Mouse (Mus musculus) neural tube, embryonic 14.5 days (tissue): ENCODE results near the gene Marveld3. TPM values are rescaled to one million over a fixed set of nuclear protein-coding genes. Genes with fewer than 3 reads are reported as not detected.
A peak's percentile ranks its signal among the peaks of the same experiment; 100 is the strongest.

Experiments used
- ATAC-seq: fragments of 200-750 bp; cut with Nextera tagmentation; 2 replicates; pipeline ENCODE4 v1.8.0; 2017; ENCODE audit warnings: low read depth, mild to moderate bottlenecking, moderate TSS enrichment, moderate library complexity
- H3K27ac ChIP-seq: fragments of 300-500 bp; sonication (generic); 2 replicates; pipeline ENCODE4 v1.5.1; 2014; ENCODE audit warnings: low read depth, mild to moderate bottlenecking, control low read depth, low read length, moderate library complexity, mixed read lengths
- H3K27me3 ChIP-seq: fragments of 300-500 bp; sonication (generic); 2 replicates; pipeline ENCODE4 v1.6.1; 2014; ENCODE audit warnings: low read length; ENCODE audit not compliant: control insufficient read depth, insufficient read depth
- H3K36me3 ChIP-seq: fragments of 300-500 bp; sonication (generic); 2 replicates; pipeline ENCODE4 v1.6.1; 2014; ENCODE audit warnings: low read length, mixed read lengths; ENCODE audit not compliant: control insufficient read depth, insufficient read depth
- H3K4me1 ChIP-seq: fragments of 300-500 bp; sonication (generic); 2 replicates; pipeline ENCODE4 v1.6.1; 2014; ENCODE audit warnings: low read length; ENCODE audit not compliant: control insufficient read depth, insufficient read depth
- H3K4me2 ChIP-seq: fragments of 300-500 bp; sonication (generic); 2 replicates; pipeline ENCODE4 v1.6.1; 2014; ENCODE audit warnings: mild to moderate bottlenecking, low read depth, low read length, control low read depth
- H3K4me3 ChIP-seq: fragments of 300-500 bp; sonication (generic); 2 replicates; pipeline ENCODE4 v1.5.1; 2014; ENCODE audit warnings: low read depth, low read length, control low read depth, mixed read lengths
- H3K9ac ChIP-seq: fragments of 300-500 bp; sonication (generic); replicated peaks from 2 replicates; pipeline ENCODE4 v1.6.1; 2014; ENCODE audit warnings: low read depth, mild to moderate bottlenecking, control low read depth, low read length, mixed read lengths
- H3K9me3 ChIP-seq: fragments of 300-500 bp; sonication (generic); 2 replicates; pipeline ENCODE4 v1.6.1; 2016; ENCODE audit warnings: low read length; ENCODE audit not compliant: control insufficient read depth
- WGBS: fragments of 180-500 bp; shearing (Covaris S2); extraction: QIAGEN DNeasy Blood & Tissue Kit; methylation state at CpG from one replicate; pipeline ENCODE4 v1.1.7; 2014; 5-methylcytosine and 5-hydroxymethylcytosine counted together
- polyA plus RNA-seq: library from polyadenylated mRNA; unstranded; fragments of >200 nt; fragmentation: Nextera tagmentation; extraction: Ambion mirVana; gene quantifications from 2 replicates; pipeline ENCODE4 v1.2.1, GENCODE M21; 2014

Gene Marveld3
- polyA plus RNA-seq, 1 experiment from 2014 or later: 1.0 TPM

DNA sequence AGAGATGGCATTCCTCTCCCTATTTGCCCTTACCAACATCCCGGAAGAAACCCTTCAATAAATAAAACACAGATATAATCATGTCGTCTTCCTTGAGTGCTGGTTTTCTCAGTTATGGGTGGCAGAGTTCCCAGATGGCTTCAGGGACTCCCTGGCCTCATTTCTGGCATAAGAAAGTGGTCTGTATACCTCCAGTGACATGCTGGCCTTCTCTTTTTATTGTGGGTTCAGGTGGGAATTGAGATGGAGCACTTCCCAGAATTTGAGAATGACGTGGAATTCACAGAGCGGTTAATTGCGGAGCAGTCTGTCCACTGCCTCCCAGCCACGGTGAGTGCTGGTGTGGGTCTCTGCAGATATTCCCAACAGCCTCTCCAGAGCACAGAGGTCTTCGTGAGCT, 36.1 kb upstream of the Marveld3 start:
- ATAC-seq: no peak
- Histone ChIP-seq H3K27me3 (no peaks in the 10 kb centered on the region), H3K27ac (no peak overlapping the region), H3K4me3 (no peak overlapping the region), H3K9me3 (no peaks in the 10 kb centered on the region), H3K4me2 (no peak overlapping the region), H3K9ac (no peak overlapping the region), H3K36me3 (no peaks in the 10 kb centered on the region), H3K4me1 (no peaks in the 10 kb centered on the region)
- 72% methylated on average over 7 of the region's 7 CpGs for WGBS

- no peak overlapping the region for H3K9ac ChIP-seq
- no peak for ATAC-seq
- H3K27ac ChIP-seq: no peak overlapping the region
- H3K4me1 ChIP-seq: no peaks in the 10 kb centered on the region
- H3K4me3 ChIP-seq: no peak overlapping the region
- 77% methylated on average over 9 of the region's 9 CpGs for WGBS
- no peaks in the 10 kb centered on the region for H3K27me3 ChIP-seq
- H3K36me3 ChIP-seq: no peaks in the 10 kb centered on the region
- no peak overlapping the region for H3K4me2 ChIP-seq
- H3K9me3 ChIP-seq: no peaks in the 10 kb centered on the region
These were observed 35.4 kb upstream of the Marveld3 start for GRCm38 (mm10) chr8:109997381-109997780.

- 78% methylated on average over 1 of the region's 1 CpGs for WGBS
- no peak for ATAC-seq
- Histone ChIP-seq H3K9ac (no peak overlapping the region), H3K4me2 (no peak overlapping the region), H3K36me3 (no peaks in the 10 kb centered on the region), H3K27ac (no peak overlapping the region), H3K4me3 (no peak overlapping the region), H3K4me1 (no peaks in the 10 kb centered on the region), H3K9me3 (no peaks in the 10 kb centered on the region), H3K27me3 (no peaks in the 10 kb centered on the region)
These were observed 30.9 kb upstream of the Marveld3 start for GRCm38 (mm10) chr8:109992951-109993350.

DNA sequence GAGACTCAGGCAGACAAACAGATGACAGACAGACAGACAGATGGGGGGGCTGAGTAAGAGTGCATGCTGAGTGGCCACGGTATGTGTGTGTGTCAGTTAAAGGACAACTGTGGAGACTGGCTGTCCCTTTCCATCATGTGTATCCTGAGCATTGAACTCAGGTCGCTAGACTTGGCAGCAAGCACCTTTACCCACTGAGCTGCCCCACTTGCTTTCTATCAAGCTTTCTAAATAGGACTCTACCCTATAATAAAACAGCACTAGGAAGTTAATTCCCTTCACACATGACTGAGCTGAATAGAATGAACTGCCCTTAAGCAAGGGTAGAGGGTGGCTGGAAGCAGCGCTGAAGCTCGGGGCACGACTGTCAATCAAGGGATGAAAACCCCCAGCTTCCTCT, 30.2 kb upstream of the Marveld3 start:
- H3K4me3 ChIP-seq: no peak overlapping the region
- no peak overlapping the region for H3K9ac ChIP-seq
- H3K27ac ChIP-seq: no peak overlapping the region
- no peak for ATAC-seq
- 71% methylated on average over 5 of the region's 5 CpGs for WGBS
- H3K36me3 ChIP-seq: no peaks in the 10 kb centered on the region
- no peaks in the 10 kb centered on the region for H3K27me3 ChIP-seq
- no peaks in the 10 kb centered on the region for H3K4me1 ChIP-seq
- no peak overlapping the region for H3K4me2 ChIP-seq
- H3K9me3 ChIP-seq: no peaks in the 10 kb centered on the region

- no peak for ATAC-seq
- H3K9ac ChIP-seq: no peak within 1 kb of the TSS
- no peaks in the 10 kb centered on the region for H3K9me3 ChIP-seq
- no peak within 1 kb of the TSS for H3K4me3 ChIP-seq
- no peaks in the 10 kb centered on the region for H3K27me3 ChIP-seq
- H3K36me3 ChIP-seq: no peaks in the 10 kb centered on the region
- no peak within 1 kb of the TSS for H3K27ac ChIP-seq
- H3K4me1 ChIP-seq: no peaks in the 10 kb centered on the region
- no peak within 1 kb of the TSS for H3K4me2 ChIP-seq
- WGBS: 80% methylated on average over 8 of the region's 8 CpGs
These were observed 28.2 kb upstream of the Marveld3 start, which contains the start of gene Tat for GRCm38 (mm10) chr8:109990224-109990623. Tat (plus strand) TSS chr8:109990437.

- ATAC-seq: no peak
- H3K36me3 ChIP-seq: no peaks in the 10 kb centered on the region
- no peaks in the 10 kb centered on the region for H3K9me3 ChIP-seq
- no peak overlapping the region for H3K9ac ChIP-seq
- H3K27me3 ChIP-seq: no peaks in the 10 kb centered on the region
- H3K4me1 ChIP-seq: no peaks in the 10 kb centered on the region
- WGBS: 93% methylated on average over 8 of the region's 8 CpGs
- H3K4me3 ChIP-seq: no peak overlapping the region
- no peak overlapping the region for H3K4me2 ChIP-seq
- H3K27ac ChIP-seq: no peak overlapping the region
These were observed 27.1 kb upstream of the Marveld3 start for GRCm38 (mm10) chr8:109989151-109989550.

GRCm38 (mm10) chr8:109987776-109988175, 25.8 kb upstream of the Marveld3 start:
- ATAC-seq: no peak
- WGBS: 92% methylated on average over 7 of the region's 7 CpGs

GRCm38 (mm10) chr8:109986384-109986783, 24.4 kb upstream of the Marveld3 start:
- 82% methylated on average over 7 of the region's 7 CpGs for WGBS
- Histone ChIP-seq H3K9ac (no peak overlapping the region), H3K9me3 (no peaks in the 10 kb centered on the region), H3K27me3 (no peaks in the 10 kb centered on the region), H3K27ac (no peak overlapping the region), H3K4me1 (no peaks in the 10 kb centered on the region; the same call in 1 of the 2 replicates), H3K36me3 (no peaks in the 10 kb centered on the region), H3K4me2 (no peak overlapping the region), H3K4me3 (no peak overlapping the region)
- no peak for ATAC-seq

More at GRCm38 (mm10) chr8:109987776-109988175, 25.8 kb upstream of the Marveld3 start:
- H3K4me3 ChIP-seq: no peak overlapping the region
- H3K36me3 ChIP-seq: no peaks in the 10 kb centered on the region
- no peak overlapping the region for H3K4me2 ChIP-seq
- no peak overlapping the region for H3K27ac ChIP-seq
- H3K9me3 ChIP-seq: no peaks in the 10 kb centered on the region
- no peak overlapping the region for H3K9ac ChIP-seq
- H3K27me3 ChIP-seq: no peaks in the 10 kb centered on the region
- no peaks in the 10 kb centered on the region; the same call in 1 of the 2 replicates for H3K4me1 ChIP-seq

GRCm38 (mm10) chr8:109983944-109984343, 21.9 kb upstream of the Marveld3 start:
- Histone ChIP-seq H3K4me3 (no peak overlapping the region), H3K9me3 (no peaks in the 10 kb centered on the region), H3K27ac (peak overlapping the region; percentile 70), H3K9ac (no peak overlapping the region), H3K4me1 (no peaks in the 10 kb centered on the region; the same call in 1 of the 2 replicates), H3K27me3 (no peaks in the 10 kb centered on the region), H3K36me3 (no peaks in the 10 kb centered on the region), H3K4me2 (no peak overlapping the region)
- peak; percentile 28; the same call in 1 of the 2 replicates for ATAC-seq
- 8% methylated on average over 5 of the region's 5 CpGs for WGBS
